Mouse (Mus musculus) lung, embryonic 14.5 days (tissue): ENCODE measurements at regions not wholly inside any gene's neighbourhood (a gene's known extent, or its start where the extent isn't known, plus 50 kb on each side); places are given as distances from the start of the nearest gene placed in this dataset.

ENCODE experiments used
- ATAC-seq: fragments of 200-750 bp; cut with Nextera tagmentation; 2 replicates; pipeline ENCODE4 v1.8.0; 2017; ENCODE audit warnings: mild to moderate bottlenecking, moderate TSS enrichment, moderate library complexity; ENCODE audit not compliant: insufficient read depth
- DNase-seq: peaks from one replicate; pipeline ENCODE4 v3.0.0-alpha.2; 2015
- H3K27ac ChIP-seq: fragments of 300-500 bp; sonication (generic); 2 replicates; pipeline ENCODE4 v1.5.1; 2014; ENCODE audit warnings: low read depth, mild to moderate bottlenecking, moderate library complexity
- H3K27me3 ChIP-seq: fragments of 300-500 bp; sonication (generic); 2 replicates; pipeline ENCODE4 v1.6.1; 2014; ENCODE audit warnings: low read length, control low read depth; ENCODE audit not compliant: insufficient read depth
- H3K36me3 ChIP-seq: fragments of 300-500 bp; sonication (generic); 2 replicates; pipeline ENCODE4 v1.6.1; 2014; ENCODE audit warnings: control low read depth; ENCODE audit not compliant: insufficient read depth
- H3K4me1 ChIP-seq: fragments of 300-500 bp; sonication (generic); 2 replicates; pipeline ENCODE4 v1.6.1; 2014; ENCODE audit warnings: antibody characterized with exemption, control low read depth; ENCODE audit not compliant: insufficient read depth
- H3K4me2 ChIP-seq: fragments of 300-500 bp; sonication (generic); 2 replicates; pipeline ENCODE4 v1.6.1; 2014; ENCODE audit warnings: mild to moderate bottlenecking
- H3K4me3 ChIP-seq: fragments of 300-500 bp; sonication (generic); 2 replicates; pipeline ENCODE4 v1.5.1; 2014; ENCODE audit warnings: low read depth, low read length
- H3K9ac ChIP-seq: fragments of 300-500 bp; sonication (generic); 2 replicates; pipeline ENCODE4 v1.6.1; 2014
- H3K9me3 ChIP-seq: fragments of 300-500 bp; sonication (generic); 2 replicates; pipeline ENCODE4 v1.6.1; 2016; ENCODE audit warnings: low read depth, low read length, control low read depth
- CTCF ChIP-seq: IDR thresholded peaks from 2 replicates; pipeline ENCODE4 v1.5.1; 2016; ENCODE audit warnings: antibody characterized with exemption, low read depth
- WGBS: fragments of 180-500 bp; shearing (Covaris S2); extraction: QIAGEN DNeasy Blood & Tissue Kit; methylation state at CpG from one replicate; pipeline ENCODE4 v1.1.7; 2014; 5-methylcytosine and 5-hydroxymethylcytosine counted together

- Histone ChIP-seq H3K9me3 (no peaks in the 10 kb centered on the region), H3K27me3 (no peaks in the 10 kb centered on the region), H3K36me3 (no peaks in the 10 kb centered on the region), H3K9ac (no peak overlapping the region), H3K4me3 (no peak overlapping the region), H3K4me2 (no peak overlapping the region), H3K4me1 (no peaks in the 10 kb centered on the region), H3K27ac (no peak overlapping the region)
- no peak for DNase-seq
- 87% methylated on average over 5 of the region's 5 CpGs for WGBS
- no peak for TF ChIP-seq CTCF
- no peak for ATAC-seq
Observed at GRCm38 (mm10) chr10:92400587-92401090, 321.6 kb downstream of the Nedd1 start.

- Histone ChIP-seq H3K27me3 (no peaks in the 10 kb centered on the region), H3K9me3 (no peaks in the 10 kb centered on the region), H3K27ac (no peak overlapping the region), H3K36me3 (no peaks in the 10 kb centered on the region), H3K4me2 (no peak overlapping the region), H3K4me1 (no peaks in the 10 kb centered on the region), H3K9ac (no peak overlapping the region), H3K4me3 (no peak overlapping the region)
- ATAC-seq = no peak
- DNase-seq = peak; percentile 19
- 62% methylated on average over 7 of the region's 7 CpGs for WGBS
- TF ChIP-seq CTCF = no peak
Observed at GRCm38 (mm10) chr10:92389176-92389732, 333.0 kb downstream of the Nedd1 start.

- no peak for DNase-seq
- WGBS = 55% methylated on average over 8 of the region's 8 CpGs
- no peak overlapping the region for H3K4me2 ChIP-seq
- H3K36me3 ChIP-seq = no peaks in the 10 kb centered on the region
- no peak overlapping the region for H3K9ac ChIP-seq
- H3K4me3 ChIP-seq = no peak overlapping the region
- no peak for ATAC-seq
- no peaks in the 10 kb centered on the region for H3K4me1 ChIP-seq
- H3K27me3 ChIP-seq = no peaks in the 10 kb centered on the region
- no peak overlapping the region for H3K27ac ChIP-seq
- no peaks in the 10 kb centered on the region for H3K9me3 ChIP-seq
- TF ChIP-seq CTCF = no peak
Observed at GRCm38 (mm10) chr10:92367126-92367525, 355.1 kb downstream of the Nedd1 start.

- no peaks in the 10 kb centered on the region for H3K9me3 ChIP-seq
- H3K9ac ChIP-seq = no peak overlapping the region
- 77% methylated on average over 3 of the region's 3 CpGs for WGBS
- no peaks in the 10 kb centered on the region for H3K36me3 ChIP-seq
- DNase-seq (no peak), ATAC-seq (no peak)
- no peak overlapping the region for H3K4me2 ChIP-seq
- no peak for TF ChIP-seq CTCF
- no peak overlapping the region for H3K27ac ChIP-seq
- H3K27me3 ChIP-seq = no peaks in the 10 kb centered on the region
- H3K4me1 ChIP-seq = no peaks in the 10 kb centered on the region
- no peak overlapping the region for H3K4me3 ChIP-seq
Observed at GRCm38 (mm10) chr10:92356738-92357137, 365.5 kb downstream of the Nedd1 start.

- ATAC-seq = no peak
- H3K36me3 ChIP-seq = no peaks in the 10 kb centered on the region
- no peak overlapping the region for H3K4me3 ChIP-seq
- H3K4me1 ChIP-seq = no peaks in the 10 kb centered on the region
- H3K9me3 ChIP-seq = no peaks in the 10 kb centered on the region
- H3K4me2 ChIP-seq = no peak overlapping the region
- WGBS = 73% methylated on average over 7 of the region's 7 CpGs
- no peak for DNase-seq
- no peak overlapping the region for H3K27ac ChIP-seq
- no peak for TF ChIP-seq CTCF
- no peak overlapping the region for H3K9ac ChIP-seq
- no peaks in the 10 kb centered on the region for H3K27me3 ChIP-seq
Observed at GRCm38 (mm10) chr10:92349043-92349442, 373.2 kb downstream of the Nedd1 start.

- DNase-seq = no peak
- no peak overlapping the region for H3K27ac ChIP-seq
Observed at GRCm38 (mm10) chr10:92347960-92348675, 374.1 kb downstream of the Nedd1 start.

GRCm38 (mm10) chr10:92339671-92340070 is 382.5 kb downstream of the Nedd1 start:
- no peak for TF ChIP-seq CTCF
- 81% methylated on average over 2 of the region's 2 CpGs for WGBS
- ATAC-seq = no peak

More at GRCm38 (mm10) chr10:92347960-92348675, 374.1 kb downstream of the Nedd1 start:
- Histone ChIP-seq H3K36me3 (no peaks in the 10 kb centered on the region), H3K4me2 (no peak overlapping the region), H3K9me3 (no peaks in the 10 kb centered on the region), H3K4me1 (no peaks in the 10 kb centered on the region), H3K9ac (no peak overlapping the region), H3K27me3 (no peaks in the 10 kb centered on the region), H3K4me3 (no peak overlapping the region)
- 68% methylated on average over 10 of the region's 10 CpGs for WGBS
- no peak for TF ChIP-seq CTCF
- no peak for ATAC-seq

More at GRCm38 (mm10) chr10:92339671-92340070, 382.5 kb downstream of the Nedd1 start:
- Histone ChIP-seq H3K4me2 (no peak overlapping the region), H3K27me3 (no peaks in the 10 kb centered on the region), H3K4me3 (no peak overlapping the region), H3K36me3 (no peaks in the 10 kb centered on the region), H3K4me1 (no peaks in the 10 kb centered on the region), H3K9me3 (no peaks in the 10 kb centered on the region), H3K27ac (no peak overlapping the region), H3K9ac (no peak overlapping the region)
- no peak for DNase-seq
